Mouse (Mus musculus) hindbrain, embryonic 14.5 days (tissue): ENCODE results near the gene Parp16. TPM values are rescaled to one million over a fixed set of nuclear protein-coding genes. Genes with fewer than 3 reads are reported as not detected.

Source experiments
- ATAC-seq: fragments of 200-750 bp; cut with Nextera tagmentation; 2 replicates; pipeline ENCODE4 v1.8.0; 2017; ENCODE audit warnings: moderate number of reproducible peaks, mild to moderate bottlenecking, moderate TSS enrichment, moderate library complexity; ENCODE audit not compliant: low FRiP score
- DNase-seq: peaks from one replicate; pipeline ENCODE4 v3.0.0-alpha.2; 2015; ENCODE audit warnings: low spot score
- H3K27ac ChIP-seq: fragments of 300-500 bp; sonication (generic); 2 replicates; pipeline ENCODE4 v1.5.1; 2014; ENCODE audit warnings: mild to moderate bottlenecking, moderate library complexity
- H3K27me3 ChIP-seq: fragments of 300-500 bp; sonication (generic); 2 replicates; pipeline ENCODE4 v1.6.1; 2014; ENCODE audit warnings: mild to moderate bottlenecking, low read length, mixed read lengths; ENCODE audit not compliant: control insufficient read depth, insufficient read depth
- H3K36me3 ChIP-seq: fragments of 300-500 bp; sonication (generic); replicated peaks from 2 replicates; pipeline ENCODE4 v1.6.1; 2014; ENCODE audit not compliant: control insufficient read depth, insufficient read depth
- H3K4me1 ChIP-seq: fragments of 300-500 bp; sonication (generic); replicated peaks from 2 replicates; pipeline ENCODE4 v1.6.1; 2014; ENCODE audit warnings: antibody characterized with exemption, low read length, mixed read lengths; ENCODE audit not compliant: control insufficient read depth, insufficient read depth
- H3K4me2 ChIP-seq: fragments of 300-500 bp; sonication (generic); replicated peaks from 2 replicates; pipeline ENCODE4 v1.6.1; 2014; ENCODE audit warnings: mild to moderate bottlenecking, moderate library complexity
- H3K4me3 ChIP-seq: fragments of 300-500 bp; sonication (generic); replicated peaks from 2 replicates; pipeline ENCODE4 v1.5.1; 2014; ENCODE audit warnings: mild to moderate bottlenecking, low read length
- H3K9ac ChIP-seq: fragments of 300-500 bp; sonication (generic); 2 replicates; pipeline ENCODE4 v1.6.1; 2014
- H3K9me3 ChIP-seq: fragments of 300-500 bp; sonication (generic); 2 replicates; pipeline ENCODE4 v1.6.1; 2016; ENCODE audit warnings: low read length; ENCODE audit not compliant: control insufficient read depth
- WGBS: fragments of 180-500 bp; shearing (Covaris S2); extraction: QIAGEN DNeasy Blood & Tissue Kit; methylation state at CpG from one replicate; pipeline ENCODE4 v1.1.7; 2014; 5-methylcytosine and 5-hydroxymethylcytosine counted together
- polyA plus RNA-seq: library from polyadenylated mRNA; unstranded; fragments of >200 nt; fragmentation: Nextera tagmentation; extraction: Ambion mirVana; gene quantifications from 2 replicates; pipeline ENCODE4 v1.2.1, GENCODE M21; 2014

The Parp16 gene
- polyA plus RNA-seq, 1 experiment from 2014 or later, result 7.9 TPM

DNA sequence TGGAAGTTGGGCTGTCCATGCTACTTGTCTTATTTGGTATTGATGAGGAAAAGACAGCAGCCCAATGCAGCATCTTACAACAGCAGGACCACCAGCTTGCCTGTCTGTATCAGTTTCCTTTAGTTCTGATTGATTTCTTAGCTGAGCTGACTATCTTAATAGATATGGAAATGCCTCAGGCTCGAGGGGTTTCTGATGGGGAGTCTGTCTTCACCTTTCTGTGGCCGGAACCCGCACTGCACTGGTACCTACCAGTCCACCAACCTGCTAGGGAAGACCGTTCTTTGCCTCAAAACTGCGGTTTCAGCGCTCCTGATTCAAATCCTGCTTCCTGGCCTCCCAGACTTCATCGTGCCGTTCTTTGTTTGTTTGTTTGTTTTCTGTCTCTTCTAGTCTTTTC, 33.3 kb upstream of the Parp16 start:
- peak overlapping the region; percentile 83 for H3K27ac ChIP-seq
- no peaks in the 10 kb centered on the region for H3K27me3 ChIP-seq
- no peak overlapping the region for H3K4me3 ChIP-seq
- ATAC-seq, result no peak
- H3K36me3 ChIP-seq, result no peaks in the 10 kb centered on the region
- H3K9ac ChIP-seq, result no peak overlapping the region
- H3K4me1 ChIP-seq, result peaks cover 41% of the 10 kb centered on the region
- DNase-seq, result no peak
- H3K9me3 ChIP-seq, result no peaks in the 10 kb centered on the region
- H3K4me2 ChIP-seq, result peak overlapping the region; percentile 88
- WGBS, result 9% methylated on average over 8 of the region's 8 CpGs

DNA sequence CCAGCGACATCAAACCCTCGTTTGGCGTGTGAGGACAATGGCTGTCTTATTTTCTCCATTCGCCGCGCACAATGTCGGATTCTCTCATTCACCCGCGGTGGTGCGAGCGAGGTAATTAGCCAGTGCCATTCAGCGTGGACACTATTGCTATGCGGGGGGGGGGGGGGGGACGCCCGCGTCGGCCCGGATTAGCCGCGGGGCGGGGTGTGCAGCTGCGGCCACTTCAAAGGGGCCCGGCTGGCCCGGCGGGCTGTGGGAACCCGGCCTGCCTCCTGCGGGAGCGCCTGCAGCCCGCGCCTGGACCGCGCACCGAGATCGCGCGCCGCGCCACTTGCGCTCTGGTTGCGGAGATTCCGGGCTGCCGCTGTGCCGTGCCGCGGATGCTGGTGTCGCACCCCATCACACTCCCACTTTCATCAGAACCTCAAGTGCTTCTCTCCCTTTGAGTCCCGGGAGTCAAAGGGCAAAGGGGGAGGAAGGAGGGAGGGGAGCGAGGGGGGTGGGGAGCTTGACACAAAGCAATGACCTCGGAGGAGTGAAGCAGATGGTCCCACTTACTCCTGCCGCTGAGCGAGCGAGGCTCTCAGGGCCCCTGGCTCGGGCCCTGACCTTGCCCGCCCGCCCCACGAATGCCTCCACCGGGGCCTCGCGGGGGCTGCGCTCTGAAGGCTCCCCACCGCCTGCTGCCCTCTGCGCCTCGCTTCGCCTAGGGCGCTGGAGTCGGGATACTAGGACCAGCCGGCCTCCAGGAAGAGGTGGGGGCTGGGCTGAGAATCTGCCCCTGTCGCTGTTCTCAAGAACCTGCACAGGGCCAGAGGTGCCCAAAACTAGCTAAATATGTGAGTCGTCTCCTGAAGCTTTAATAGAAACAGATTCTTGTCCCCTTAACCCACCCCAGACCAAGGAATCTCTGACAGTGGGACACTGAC, 32.2 kb upstream of the Parp16 start:
- 2% methylated on average over 58 of the region's 69 CpGs for WGBS
- Histone ChIP-seq H3K9me3 (no peaks in the 10 kb centered on the region), H3K27me3 (no peaks in the 10 kb centered on the region), H3K4me1 (peaks cover 31% of the 10 kb centered on the region), H3K27ac (peak overlapping the region; percentile 83), H3K4me2 (peak overlapping the region; percentile 88), H3K4me3 (peak overlapping the region; percentile 41), H3K9ac (peak overlapping the region; percentile 65), H3K36me3 (no peaks in the 10 kb centered on the region)
- ATAC-seq (peak; percentile 90), DNase-seq (peak; percentile 62)

DNA sequence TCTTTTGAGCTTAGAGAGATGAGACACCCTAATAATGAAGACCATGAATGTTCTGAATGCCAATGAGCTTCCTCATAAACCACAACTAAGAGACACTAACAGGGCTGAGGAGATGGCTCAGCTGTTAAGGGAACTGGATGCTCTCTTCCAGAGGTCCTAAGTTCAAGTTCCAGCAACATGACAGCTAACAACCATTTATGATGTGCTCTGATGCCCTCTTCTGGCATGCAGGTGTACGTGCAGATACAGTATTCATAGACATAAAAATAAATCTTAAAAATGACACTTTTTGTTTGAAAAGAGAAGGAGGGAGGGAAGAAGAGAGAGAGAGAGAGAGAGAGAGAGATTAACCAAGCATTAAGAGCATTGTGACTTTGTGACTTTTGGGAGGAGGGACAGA, 30.3 kb upstream of the Parp16 start:
- peaks cover 39% of the 10 kb centered on the region for H3K4me1 ChIP-seq
- DNase-seq, result no peak

DNA sequence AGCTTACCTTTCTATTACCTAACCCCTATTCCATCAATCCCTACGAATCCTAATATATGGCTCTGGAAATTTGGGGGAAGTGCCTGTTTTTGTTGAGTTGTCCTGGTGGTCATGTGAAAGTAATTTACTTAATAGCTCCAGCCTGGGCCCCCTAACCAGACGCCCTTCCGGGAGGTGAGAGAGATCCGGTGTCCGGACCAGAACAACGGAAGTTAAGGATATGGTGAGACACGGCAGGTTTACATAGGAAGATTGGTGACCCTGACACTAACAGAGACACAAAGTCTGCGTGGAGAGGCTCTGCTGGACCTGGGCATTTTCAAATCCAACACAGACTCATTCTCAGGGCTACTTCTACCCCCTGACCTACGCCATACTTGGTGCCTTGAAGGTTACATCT, 28.8 kb upstream of the Parp16 start:
- H3K4me1 ChIP-seq, result peaks cover 30% of the 10 kb centered on the region
- H3K27ac ChIP-seq, result no peak overlapping the region
- no peaks in the 10 kb centered on the region for H3K36me3 ChIP-seq
- H3K9ac ChIP-seq, result no peak overlapping the region
- no peaks in the 10 kb centered on the region for H3K27me3 ChIP-seq
- WGBS, result 72% methylated on average over 9 of the region's 9 CpGs
- ATAC-seq, result no peak
- H3K9me3 ChIP-seq, result no peaks in the 10 kb centered on the region
- DNase-seq, result no peak
- H3K4me2 ChIP-seq, result no peak overlapping the region
- no peak overlapping the region for H3K4me3 ChIP-seq

More for the DNA sequence above, 30.3 kb upstream of the Parp16 start:
- Histone ChIP-seq H3K9me3 (no peaks in the 10 kb centered on the region), H3K27ac (no peak overlapping the region), H3K27me3 (no peaks in the 10 kb centered on the region), H3K4me3 (no peak overlapping the region), H3K36me3 (no peaks in the 10 kb centered on the region), H3K9ac (no peak overlapping the region), H3K4me2 (no peak overlapping the region)
- 29% methylated on average over 1 of the region's 1 CpGs for WGBS
- no peak for ATAC-seq

DNA sequence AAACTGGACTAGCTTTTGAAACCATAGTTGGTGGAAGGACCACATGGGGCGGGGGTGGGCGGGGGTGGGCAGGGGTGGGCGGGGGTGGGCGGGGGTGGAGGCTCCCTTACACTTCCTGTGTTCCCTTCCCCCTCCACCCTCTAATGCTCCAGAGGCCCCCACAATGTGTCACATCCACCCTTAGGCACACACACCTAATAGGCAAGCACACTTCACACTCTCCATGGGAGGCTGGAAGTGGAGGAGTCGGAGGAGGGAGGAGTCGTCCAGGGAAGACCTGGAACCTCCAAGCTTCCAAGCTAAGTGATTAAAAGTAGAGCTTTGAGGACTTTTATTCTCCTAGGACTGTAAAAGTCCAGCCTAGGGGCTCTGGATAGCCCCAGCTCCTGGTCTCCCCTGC, 26.6 kb upstream of the Parp16 start:
- H3K27ac ChIP-seq, result no peak overlapping the region
- H3K4me2 ChIP-seq, result no peak overlapping the region
- H3K9ac ChIP-seq, result no peak overlapping the region
- peaks cover 9% of the 10 kb centered on the region; the same call in 1 of the 2 replicates for H3K4me1 ChIP-seq
- no peaks in the 10 kb centered on the region for H3K9me3 ChIP-seq
- no peak for ATAC-seq
- H3K27me3 ChIP-seq, result no peaks in the 10 kb centered on the region
- H3K4me3 ChIP-seq, result no peak overlapping the region
- H3K36me3 ChIP-seq, result 0 out of 2 replicates have a peak, but pooled peaks cover 3% of the 10 kb centered on the region
- DNase-seq, result no peak
- WGBS, result 56% methylated on average over 6 of the region's 6 CpGs

DNA sequence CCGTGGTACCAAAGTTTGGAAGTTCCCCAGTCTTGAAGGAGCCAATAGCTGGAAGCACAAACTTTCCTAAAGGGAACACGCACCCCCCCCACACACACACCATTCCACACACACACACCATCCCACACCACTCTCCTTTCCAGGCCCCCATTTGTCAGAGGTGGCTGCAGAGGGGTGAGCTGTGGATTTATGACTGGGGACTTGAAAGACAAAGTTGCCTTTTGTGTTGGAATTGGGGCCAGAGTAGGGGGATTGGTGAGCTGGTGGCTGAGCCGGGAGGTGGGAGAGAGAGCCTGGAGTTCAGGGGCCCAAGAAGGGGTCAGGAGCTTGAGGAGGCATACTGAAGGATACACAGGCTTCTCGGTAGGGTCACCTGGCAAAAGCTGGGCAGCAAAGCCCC, 26.2 kb upstream of the Parp16 start:
- Histone ChIP-seq H3K27ac (no peak overlapping the region), H3K9ac (no peak overlapping the region), H3K4me2 (no peak overlapping the region), H3K36me3 (0 out of 2 replicates have a peak, but pooled peaks cover 3% of the 10 kb centered on the region), H3K9me3 (no peaks in the 10 kb centered on the region), H3K4me3 (no peak overlapping the region), H3K27me3 (no peaks in the 10 kb centered on the region), H3K4me1 (peaks cover 9% of the 10 kb centered on the region; the same call in 1 of the 2 replicates)
- no peak for ATAC-seq
- no peak for DNase-seq
- WGBS, result 43% methylated on average over 4 of the region's 4 CpGs

DNA sequence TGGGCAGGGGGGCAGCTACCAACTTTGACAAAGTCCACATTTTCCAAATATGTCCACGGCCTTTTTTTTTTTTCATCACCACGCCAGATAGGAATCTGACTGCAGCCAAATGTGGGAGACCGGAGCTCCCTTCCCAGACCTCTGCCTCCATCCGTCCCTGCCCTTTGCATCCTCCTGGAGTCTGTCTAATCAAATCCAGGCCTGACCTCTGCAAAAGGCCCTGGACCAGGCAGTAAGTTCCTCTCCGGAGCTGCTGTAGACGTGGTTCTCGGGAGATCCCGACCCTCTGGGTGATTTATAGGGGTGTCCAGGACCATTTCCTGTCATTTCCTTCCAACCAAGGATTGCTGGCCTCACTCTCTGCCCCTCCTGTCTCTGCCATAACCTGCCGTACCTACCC, 22.5 kb upstream of the Parp16 start:
- no peak overlapping the region for H3K4me3 ChIP-seq
- WGBS, result 78% methylated on average over 9 of the region's 9 CpGs
- H3K9ac ChIP-seq, result no peak overlapping the region
- no peaks in the 10 kb centered on the region for H3K27me3 ChIP-seq
- ATAC-seq (no peak), DNase-seq (no peak)
- peaks cover 34% of the 10 kb centered on the region for H3K4me1 ChIP-seq
- 0 out of 2 replicates have a peak, but pooled peaks cover 3% of the 10 kb centered on the region for H3K36me3 ChIP-seq
- no peaks in the 10 kb centered on the region for H3K9me3 ChIP-seq
- no peak overlapping the region for H3K27ac ChIP-seq
- H3K4me2 ChIP-seq, result no peak overlapping the region

DNA sequence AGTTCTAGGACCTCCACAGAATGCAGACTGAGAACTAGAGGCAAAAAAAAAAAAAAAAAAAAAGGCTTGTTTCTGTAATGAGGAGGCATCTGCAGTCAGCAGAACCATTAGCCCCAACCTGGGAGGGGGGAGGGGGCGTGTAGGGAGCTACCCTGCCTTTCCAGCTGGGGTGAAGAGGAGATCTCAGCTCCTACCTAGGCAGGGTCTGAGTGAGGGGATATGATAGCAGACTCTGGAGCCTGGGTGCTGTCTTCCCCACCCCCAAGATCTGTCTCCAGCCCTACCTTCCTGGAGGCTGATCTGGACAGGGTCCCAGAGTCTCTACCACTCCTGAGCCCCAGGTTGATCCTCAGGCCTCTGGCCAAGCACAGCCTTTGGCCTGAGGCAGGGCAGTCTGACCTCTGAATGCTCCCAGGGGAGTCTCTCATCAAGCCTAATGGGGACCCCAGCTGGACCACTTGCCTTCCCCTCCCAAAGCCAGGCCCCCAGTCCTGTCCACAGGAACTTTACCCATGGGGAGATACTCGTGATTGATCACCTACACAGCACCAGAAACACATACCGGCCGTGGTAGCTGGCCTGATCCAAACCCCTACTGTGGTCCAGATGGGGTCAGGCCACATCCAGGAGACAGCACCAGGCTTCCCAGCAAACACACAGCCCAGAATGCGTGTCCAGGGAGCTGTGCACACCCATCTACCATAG, 19.8 kb upstream of the Parp16 start:
- 9% methylated on average over 5 of the region's 5 CpGs for WGBS
- no peak for DNase-seq
- no peaks in the 10 kb centered on the region for H3K9me3 ChIP-seq
- H3K27ac ChIP-seq, result peak overlapping the region; percentile 83
- no peak overlapping the region for H3K4me2 ChIP-seq
- H3K36me3 ChIP-seq, result 0 out of 2 replicates have a peak, but pooled peaks cover 3% of the 10 kb centered on the region
- H3K27me3 ChIP-seq, result no peaks in the 10 kb centered on the region
- ATAC-seq, result peak; percentile 2; the same call in 1 of the 2 replicates
- peaks cover 53% of the 10 kb centered on the region for H3K4me1 ChIP-seq
- H3K4me3 ChIP-seq, result no peak overlapping the region
- H3K9ac ChIP-seq, result peak overlapping the region; percentile 17; the same call in 1 of the 2 replicates
